Mouse (Mus musculus) embryonic facial prominence, embryonic 10.5 days (tissue): ENCODE measurements at regions not wholly inside any gene's neighbourhood (a gene's known extent, or its start where the extent isn't known, plus 50 kb on each side); places are given as distances from the start of the nearest gene placed in this dataset.
"Not testable (repeated sequence)": the region's sequence is repeated elsewhere in the genome, so short reads cannot be mapped to it uniquely, and the experiment has no call there.

ENCODE experiments used
- DNase-seq: peaks from one replicate; pipeline ENCODE4 v3.0.0-alpha.2; 2017; ENCODE audit warnings: low spot score
- H3K27ac ChIP-seq: fragments of 300-500 bp; sonication (generic); replicated peaks from 2 replicates; pipeline ENCODE4 v1.5.1; 2016; ENCODE audit warnings: mild to moderate bottlenecking
- H3K27me3 ChIP-seq: fragments of 300-500 bp; sonication (generic); replicated peaks from 2 replicates; pipeline ENCODE4 v1.6.1; 2016; ENCODE audit warnings: low read depth, mild to moderate bottlenecking; ENCODE audit not compliant: poor library complexity, severe bottlenecking
- H3K36me3 ChIP-seq: fragments of 300-500 bp; sonication (generic); replicated peaks from 2 replicates; pipeline ENCODE4 v1.6.1; 2016; ENCODE audit warnings: mild to moderate bottlenecking, moderate library complexity
- H3K4me1 ChIP-seq: fragments of 300-500 bp; sonication (generic); 2 replicates; pipeline ENCODE4 v1.6.1; 2016
- H3K4me3 ChIP-seq: fragments of 300-500 bp; sonication (generic); 2 replicates; pipeline ENCODE4 v1.5.1; 2016; ENCODE audit warnings: mild to moderate bottlenecking, moderate library complexity
- H3K9me3 ChIP-seq: fragments of 300-500 bp; sonication (generic); 2 replicates; pipeline ENCODE4 v1.6.1; 2016; ENCODE audit warnings: mild to moderate bottlenecking
- WGBS: fragments of 180-500 bp; shearing (Covaris S2); methylation state at CpG from one replicate; pipeline ENCODE4 v1.1.7; 2016; 5-methylcytosine and 5-hydroxymethylcytosine counted together

- H3K4me1 ChIP-seq, H3K27ac ChIP-seq, H3K4me3 ChIP-seq, H3K27me3 ChIP-seq, DNase-seq, H3K9me3 ChIP-seq, H3K36me3 ChIP-seq: not testable (repeated sequence)
- 90% methylated on average over 4 of the region's 4 CpGs for WGBS
Observed at GRCm38 (mm10) chr5:3208293-3208692, 133.0 kb upstream of the Cdk6 start.

- no peaks in the 10 kb centered on the region for H3K36me3 ChIP-seq
- no peak for DNase-seq
- 94% methylated on average over 3 of the region's 3 CpGs for WGBS
- no peak overlapping the region for H3K27ac ChIP-seq
- H3K9me3 ChIP-seq = no peaks in the 10 kb centered on the region
- H3K4me3 ChIP-seq = no peak overlapping the region
- H3K27me3 ChIP-seq = no peaks in the 10 kb centered on the region
- no peaks in the 10 kb centered on the region for H3K4me1 ChIP-seq
Observed at GRCm38 (mm10) chr5:3211284-3211683, 130.0 kb upstream of the Cdk6 start.

GRCm38 (mm10) chr5:3216053-3216452 is 125.2 kb upstream of the Cdk6 start:
- H3K9me3 ChIP-seq = no peaks in the 10 kb centered on the region
- 81% methylated on average over 5 of the region's 5 CpGs for WGBS
- no peak overlapping the region for H3K4me3 ChIP-seq
- H3K36me3 ChIP-seq = no peaks in the 10 kb centered on the region
- H3K27ac ChIP-seq = no peak overlapping the region
- H3K4me1 ChIP-seq = peaks cover 18% of the 10 kb centered on the region
- no peak for DNase-seq
- H3K27me3 ChIP-seq = no peaks in the 10 kb centered on the region

GRCm38 (mm10) chr5:3219230-3219629 is 122.1 kb upstream of the Cdk6 start:
- no peak overlapping the region for H3K27ac ChIP-seq
- no peaks in the 10 kb centered on the region for H3K27me3 ChIP-seq
- peaks cover 18% of the 10 kb centered on the region for H3K4me1 ChIP-seq
- H3K4me3 ChIP-seq = no peak overlapping the region
- WGBS = 31% methylated on average over 4 of the region's 4 CpGs
- no peaks in the 10 kb centered on the region for H3K9me3 ChIP-seq
- no peaks in the 10 kb centered on the region for H3K36me3 ChIP-seq
- no peak for DNase-seq

GRCm38 (mm10) chr5:3219770-3220169 is 121.5 kb upstream of the Cdk6 start:
- no peaks in the 10 kb centered on the region for H3K9me3 ChIP-seq
- DNase-seq = no peak
- H3K4me1 ChIP-seq = peaks cover 18% of the 10 kb centered on the region
- no peaks in the 10 kb centered on the region for H3K27me3 ChIP-seq
- WGBS = 54% methylated on average over 3 of the region's 3 CpGs
- H3K4me3 ChIP-seq = no peak overlapping the region
- H3K27ac ChIP-seq = no peak overlapping the region
- H3K36me3 ChIP-seq = no peaks in the 10 kb centered on the region

GRCm38 (mm10) chr5:3223819-3224218 is 117.5 kb upstream of the Cdk6 start:
- not testable (repeated sequence) for H3K4me1 ChIP-seq, H3K9me3 ChIP-seq, H3K4me3 ChIP-seq, H3K27ac ChIP-seq, H3K36me3 ChIP-seq, H3K27me3 ChIP-seq, DNase-seq
- 80% methylated on average over 4 of the region's 4 CpGs for WGBS

GRCm38 (mm10) chr5:3224392-3225054 is 116.8 kb upstream of the Cdk6 start:
- not testable (repeated sequence) for H3K27me3 ChIP-seq, H3K4me3 ChIP-seq, H3K36me3 ChIP-seq, DNase-seq, H3K27ac ChIP-seq, H3K9me3 ChIP-seq, H3K4me1 ChIP-seq
- 84% methylated on average over 14 of the region's 14 CpGs for WGBS

GRCm38 (mm10) chr5:3225358-3225757 is 115.9 kb upstream of the Cdk6 start:
- H3K9me3 ChIP-seq, H3K4me1 ChIP-seq, H3K4me3 ChIP-seq, H3K27ac ChIP-seq, DNase-seq, H3K27me3 ChIP-seq, H3K36me3 ChIP-seq: not testable (repeated sequence)
- 80% methylated on average over 8 of the region's 8 CpGs for WGBS

GRCm38 (mm10) chr5:3244067-3244466 is 97.2 kb upstream of the Cdk6 start:
- H3K4me1 ChIP-seq, H3K27ac ChIP-seq, H3K36me3 ChIP-seq, H3K27me3 ChIP-seq, H3K4me3 ChIP-seq, DNase-seq, H3K9me3 ChIP-seq: not testable (repeated sequence)
- WGBS = 94% methylated on average over 2 of the region's 2 CpGs

GRCm38 (mm10) chr5:3247333-3247732 is 94.0 kb upstream of the Cdk6 start:
- Histone ChIP-seq H3K9me3 (no peaks in the 10 kb centered on the region), H3K27me3 (no peaks in the 10 kb centered on the region), H3K4me3 (no peak overlapping the region), H3K36me3 (no peaks in the 10 kb centered on the region), H3K27ac (no peak overlapping the region), H3K4me1 (no peaks in the 10 kb centered on the region)
- no peak for DNase-seq
- WGBS = 82% methylated on average over 2 of the region's 2 CpGs

GRCm38 (mm10) chr5:3250273-3250672 is 91.0 kb upstream of the Cdk6 start:
- Histone ChIP-seq H3K9me3 (no peaks in the 10 kb centered on the region), H3K27me3 (no peaks in the 10 kb centered on the region), H3K4me1 (no peaks in the 10 kb centered on the region), H3K4me3 (no peak overlapping the region), H3K27ac (no peak overlapping the region), H3K36me3 (no peaks in the 10 kb centered on the region)
- DNase-seq = no peak
- WGBS = 89% methylated on average over 2 of the region's 2 CpGs

- no peak overlapping the region for H3K27ac ChIP-seq
- no peaks in the 10 kb centered on the region for H3K9me3 ChIP-seq
- DNase-seq = no peak
- H3K4me1 ChIP-seq = no peaks in the 10 kb centered on the region
- no peaks in the 10 kb centered on the region for H3K36me3 ChIP-seq
- WGBS = 82% methylated on average over 1 of the region's 1 CpGs
- H3K27me3 ChIP-seq = no peaks in the 10 kb centered on the region
- no peak overlapping the region for H3K4me3 ChIP-seq
Observed at GRCm38 (mm10) chr5:3260289-3260688, 81.0 kb upstream of the Cdk6 start.

- not testable (repeated sequence) for H3K4me3 ChIP-seq, H3K9me3 ChIP-seq, H3K4me1 ChIP-seq, H3K27me3 ChIP-seq, H3K36me3 ChIP-seq, H3K27ac ChIP-seq, DNase-seq
- WGBS = 90% methylated on average over 8 of the region's 8 CpGs
Observed at GRCm38 (mm10) chr5:3264988-3265738, 76.1 kb upstream of the Cdk6 start.
